Mouse (Mus musculus) right cerebral cortex, postnatal 25 days (tissue): Measurements from ENCODE around the gene Hdgfl2.
"Not testable (repeated sequence)": the region's sequence is repeated elsewhere in the genome, so short reads cannot be mapped to it uniquely, and the experiment has no call there.

Experiments used
- DNase-seq: peaks from one replicate; pipeline ENCODE4 v3.0.0; 2022

The Hdgfl2 gene

GRCm38 (mm10) chr17:56062081-56062480, 17.4 kb upstream of the Hdgfl2 start:
- no peak for DNase-seq

GRCm38 (mm10) chr17:56065715-56066114, 13.7 kb upstream of the Hdgfl2 start:
- not testable (repeated sequence) for DNase-seq

GRCm38 (mm10) chr17:56066451-56066850, 13.0 kb upstream of the Hdgfl2 start:
- no peak for DNase-seq

- no peak for DNase-seq
Observed at GRCm38 (mm10) chr17:56069066-56069465, 10.4 kb upstream of the Hdgfl2 start.

GRCm38 (mm10) chr17:56071126-56071525, 8.3 kb upstream of the Hdgfl2 start:
- no peak for DNase-seq

- DNase-seq: no peak
Observed at GRCm38 (mm10) chr17:56072243-56072642, 7.2 kb upstream of the Hdgfl2 start.

- DNase-seq: peak; percentile 45
Observed at GRCm38 (mm10) chr17:56074097-56074826, 5.2 kb upstream of the Hdgfl2 start.

- peak; percentile 98 for DNase-seq
Observed at GRCm38 (mm10) chr17:56074827-56075208, 4.6 kb upstream of the Hdgfl2 start, which contains the start of gene Ubxn6. Ubxn6 (minus strand) TSS chr17:56075028.

GRCm38 (mm10) chr17:56077523-56077922, 1.9 kb upstream of the Hdgfl2 start:
- DNase-seq: no peak

- DNase-seq: not testable (repeated sequence)
Observed at GRCm38 (mm10) chr17:56078361-56078760, 1.1 kb upstream of the Hdgfl2 start.

GRCm38 (mm10) chr17:56079921-56080320, 487 bp downstream of the Hdgfl2 start:
- no peak for DNase-seq

GRCm38 (mm10) chr17:56080781-56081585, 1.5 kb downstream of the Hdgfl2 start:
- DNase-seq: peak; percentile 42

- DNase-seq: no peak
Observed at GRCm38 (mm10) chr17:56092312-56092711, 12.9 kb downstream of the Hdgfl2 start.

- no peak for DNase-seq
Observed at GRCm38 (mm10) chr17:56092794-56093193, 13.4 kb downstream of the Hdgfl2 start.

- DNase-seq: no peak
Observed at GRCm38 (mm10) chr17:56096883-56097282, 17.4 kb downstream of the Hdgfl2 start.

- DNase-seq: no peak
Observed at GRCm38 (mm10) chr17:56098180-56098579, 18.7 kb downstream of the Hdgfl2 start.

- no peak for DNase-seq
Observed at GRCm38 (mm10) chr17:56098711-56099572, 19.5 kb downstream of the Hdgfl2 start.

GRCm38 (mm10) chr17:56100811-56101210, 21.4 kb downstream of the Hdgfl2 start:
- DNase-seq: no peak

GRCm38 (mm10) chr17:56102158-56102557, 22.7 kb downstream of the Hdgfl2 start:
- no peak for DNase-seq

GRCm38 (mm10) chr17:56102927-56103326, 23.5 kb downstream of the Hdgfl2 start:
- no peak for DNase-seq

GRCm38 (mm10) chr17:56103465-56104285, 24.2 kb downstream of the Hdgfl2 start:
- no peak for DNase-seq

GRCm38 (mm10) chr17:56104821-56105220, 25.4 kb downstream of the Hdgfl2 start:
- DNase-seq: not testable (repeated sequence)
